Mouse (Mus musculus): Measurements from ENCODE around the gene Psma4. TPM values are rescaled to one million over a fixed set of nuclear protein-coding genes. Genes with fewer than 3 reads are reported as not detected.
"Not testable (repeated sequence)": the region's sequence is repeated elsewhere in the genome, so short reads cannot be mapped to it uniquely, and the experiment has no call there.

The Psma4 gene
- polyA plus RNA-seq, 1 experiment from 2014 or later, result 316 TPM

DNA sequence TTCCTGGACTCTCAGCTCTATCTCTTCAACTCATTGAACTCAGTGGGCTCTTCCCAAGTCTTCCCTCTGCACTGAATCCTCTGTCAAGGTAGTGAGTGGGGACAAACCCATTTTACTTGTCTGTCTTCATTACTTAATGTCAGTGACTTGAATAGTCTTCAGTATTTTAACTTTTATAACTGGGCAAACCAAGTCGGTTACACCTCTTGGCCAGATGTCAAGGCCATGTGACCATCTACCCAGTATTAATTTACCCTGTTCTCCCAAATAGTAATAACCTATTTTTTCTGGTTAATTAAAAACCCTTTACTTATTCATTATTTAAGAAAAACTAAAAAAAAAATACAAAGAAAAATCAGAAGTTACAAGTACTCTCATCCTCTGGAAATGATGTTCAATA lies 19.8 kb upstream of the Psma4 start:
- WGBS, result 79% methylated on average over 1 of the region's 1 CpGs
- no peaks in the 10 kb centered on the region for H3K27me3 ChIP-seq (ENCODE audit: control insufficient read depth, insufficient read depth, low read length)
- H3K9ac ChIP-seq (ENCODE audit: low read length), result no peak overlapping the region
- no peak overlapping the region for H3K4me3 ChIP-seq (ENCODE audit: low read depth, low read length)
- ATAC-seq (ENCODE audit: insufficient read depth, low FRiP score, low TSS enrichment) (no peak), DNase-seq (ENCODE audit: low spot score) (no peak)
- H3K4me2 ChIP-seq (ENCODE audit: low read depth), result no peak overlapping the region
- no peaks in the 10 kb centered on the region for H3K4me1 ChIP-seq (ENCODE audit: control insufficient read depth, insufficient read depth, low read length)
- no peaks in the 10 kb centered on the region for H3K36me3 ChIP-seq (ENCODE audit: control insufficient read depth, insufficient read depth, low read length)
- H3K9me3 ChIP-seq (ENCODE audit: control insufficient read depth, low read length), result no peaks in the 10 kb centered on the region
- no peak overlapping the region for H3K27ac ChIP-seq (ENCODE audit: low read depth, low read length)

DNA sequence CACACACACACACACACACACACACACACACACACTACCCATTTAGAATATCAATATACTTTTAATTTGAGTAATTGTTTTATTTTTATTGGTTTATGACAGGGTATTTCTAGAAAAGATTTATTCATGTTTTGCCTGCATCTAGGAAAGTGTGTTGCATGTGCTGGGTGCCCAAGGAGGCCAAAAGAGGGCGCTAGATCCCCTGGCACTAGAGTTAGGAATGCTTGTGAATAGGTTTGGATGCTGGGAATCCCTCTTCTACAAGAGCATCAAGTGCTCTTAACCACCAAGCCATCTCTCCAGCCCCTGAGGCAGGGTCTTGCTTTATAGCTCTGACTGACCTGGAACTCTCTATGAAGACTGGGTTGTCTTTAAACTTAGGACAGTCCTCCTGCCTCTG lies 18.8 kb upstream of the Psma4 start:
- H3K4me3 ChIP-seq (ENCODE audit: low read depth, low read length), result no peak overlapping the region
- no peaks in the 10 kb centered on the region for H3K36me3 ChIP-seq (ENCODE audit: control insufficient read depth, insufficient read depth, low read length)
- no peak overlapping the region for H3K9ac ChIP-seq (ENCODE audit: low read length)
- H3K9me3 ChIP-seq (ENCODE audit: control insufficient read depth, low read length), result no peaks in the 10 kb centered on the region
- ATAC-seq (ENCODE audit: insufficient read depth, low FRiP score, low TSS enrichment) (no peak), DNase-seq (ENCODE audit: low spot score) (no peak)
- 7% methylated on average over 1 of the region's 1 CpGs for WGBS
- H3K27ac ChIP-seq (ENCODE audit: low read depth, low read length), result no peak overlapping the region
- H3K4me2 ChIP-seq (ENCODE audit: low read depth), result no peak overlapping the region
- no peaks in the 10 kb centered on the region for H3K27me3 ChIP-seq (ENCODE audit: control insufficient read depth, insufficient read depth, low read length)
- no peaks in the 10 kb centered on the region for H3K4me1 ChIP-seq (ENCODE audit: control insufficient read depth, insufficient read depth, low read length)

DNA sequence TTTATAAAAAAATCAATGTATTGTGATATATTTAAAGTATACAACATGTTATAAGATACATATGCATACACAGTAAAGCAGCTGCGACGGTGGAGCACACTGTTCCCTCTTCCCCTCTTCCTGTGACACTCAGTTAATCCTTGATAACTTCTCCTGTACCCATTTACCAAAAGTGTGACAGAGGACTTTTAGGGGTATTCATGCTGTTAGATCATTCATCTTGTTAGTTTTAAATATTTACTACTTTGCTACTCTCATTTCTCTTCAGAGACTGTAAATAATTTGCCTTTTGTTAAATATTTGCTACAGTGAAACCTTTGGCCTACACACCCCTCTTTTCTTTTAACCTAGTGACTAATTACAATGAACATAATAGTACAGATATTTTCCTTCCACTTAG lies 18.2 kb upstream of the Psma4 start:
- no peak overlapping the region for H3K27ac ChIP-seq (ENCODE audit: low read depth, low read length)
- no peaks in the 10 kb centered on the region for H3K36me3 ChIP-seq (ENCODE audit: control insufficient read depth, insufficient read depth, low read length)
- no peak for DNase-seq (ENCODE audit: low spot score)
- H3K4me1 ChIP-seq (ENCODE audit: control insufficient read depth, insufficient read depth, low read length), result no peaks in the 10 kb centered on the region
- H3K27me3 ChIP-seq (ENCODE audit: control insufficient read depth, insufficient read depth, low read length), result no peaks in the 10 kb centered on the region
- no peak overlapping the region for H3K4me3 ChIP-seq (ENCODE audit: low read depth, low read length)
- H3K4me2 ChIP-seq (ENCODE audit: low read depth), result no peak overlapping the region
- H3K9me3 ChIP-seq (ENCODE audit: control insufficient read depth, low read length), result no peaks in the 10 kb centered on the region
- ATAC-seq (ENCODE audit: insufficient read depth, low FRiP score, low TSS enrichment), result no peak
- H3K9ac ChIP-seq (ENCODE audit: low read length), result no peak overlapping the region
- WGBS, result 70% methylated on average over 2 of the region's 2 CpGs

DNA sequence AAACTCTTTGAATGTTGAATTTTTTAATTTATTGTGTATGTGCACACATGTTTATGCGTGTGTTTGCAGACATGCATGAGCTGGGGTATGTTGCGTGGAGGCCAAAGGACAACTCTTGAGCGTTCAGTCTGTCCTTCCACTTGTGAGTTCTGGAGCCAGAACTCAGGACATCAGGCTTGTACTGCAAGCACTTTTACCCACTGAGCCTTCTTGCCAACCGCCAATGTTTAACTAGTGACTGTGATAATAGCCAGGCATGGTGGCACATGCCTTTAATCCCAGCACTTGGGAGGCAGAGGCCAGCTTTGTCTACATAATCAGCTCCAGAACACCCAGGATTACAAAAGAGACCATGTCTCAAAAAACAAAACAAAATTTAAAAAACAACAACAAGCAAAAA lies 8.5 kb upstream of the Psma4 start:
- no peaks in the 10 kb centered on the region for H3K9me3 ChIP-seq (ENCODE audit: control insufficient read depth, low read length)
- 88% methylated on average over 4 of the region's 4 CpGs for WGBS
- no peak for ATAC-seq (ENCODE audit: insufficient read depth, low FRiP score, low TSS enrichment)
- H3K36me3 ChIP-seq (ENCODE audit: control insufficient read depth, insufficient read depth, low read length), result no peaks in the 10 kb centered on the region
- no peaks in the 10 kb centered on the region for H3K4me1 ChIP-seq (ENCODE audit: control insufficient read depth, insufficient read depth, low read length)
- DNase-seq (ENCODE audit: low spot score), result no peak
- no peak overlapping the region for H3K4me3 ChIP-seq (ENCODE audit: low read depth, low read length)
- H3K27me3 ChIP-seq (ENCODE audit: control insufficient read depth, insufficient read depth, low read length), result no peaks in the 10 kb centered on the region
- H3K9ac ChIP-seq (ENCODE audit: low read length), result no peak overlapping the region
- no peak overlapping the region for H3K4me2 ChIP-seq (ENCODE audit: low read depth)
- H3K27ac ChIP-seq (ENCODE audit: low read depth, low read length), result no peak overlapping the region

DNA sequence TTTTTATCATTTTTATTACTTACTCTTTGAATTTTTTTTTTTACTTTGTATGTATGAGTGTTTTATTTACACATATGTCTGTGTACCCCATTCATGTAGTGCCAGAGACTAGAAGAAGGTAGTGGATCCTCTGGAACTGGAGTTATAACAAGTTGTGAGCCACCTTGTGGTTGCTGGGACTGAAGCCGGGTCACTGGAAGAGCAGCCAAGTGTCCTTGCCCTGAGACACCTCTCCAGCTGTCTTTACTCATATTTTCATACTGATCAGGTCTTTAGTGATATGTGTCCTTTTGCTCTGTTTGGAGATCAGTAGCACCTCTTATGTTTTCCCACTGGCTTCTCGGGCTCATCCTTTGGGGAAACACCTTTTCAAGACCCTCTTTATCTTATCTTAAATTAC lies 6.1 kb upstream of the Psma4 start:
- Histone ChIP-seq H3K36me3 (ENCODE audit: control insufficient read depth, insufficient read depth, low read length) (no peaks in the 10 kb centered on the region), H3K27me3 (ENCODE audit: control insufficient read depth, insufficient read depth, low read length) (no peaks in the 10 kb centered on the region), H3K27ac (ENCODE audit: low read depth, low read length) (no peak overlapping the region), H3K9ac (ENCODE audit: low read length) (no peak overlapping the region), H3K9me3 (ENCODE audit: control insufficient read depth, low read length) (no peaks in the 10 kb centered on the region), H3K4me3 (ENCODE audit: low read depth, low read length) (no peak overlapping the region), H3K4me1 (ENCODE audit: control insufficient read depth, insufficient read depth, low read length) (no peaks in the 10 kb centered on the region), H3K4me2 (ENCODE audit: low read depth) (no peak overlapping the region)
- no peak for DNase-seq (ENCODE audit: low spot score)
- ATAC-seq (ENCODE audit: insufficient read depth, low FRiP score, low TSS enrichment), result no peak
- 78% methylated on average over 2 of the region's 2 CpGs for WGBS

DNA sequence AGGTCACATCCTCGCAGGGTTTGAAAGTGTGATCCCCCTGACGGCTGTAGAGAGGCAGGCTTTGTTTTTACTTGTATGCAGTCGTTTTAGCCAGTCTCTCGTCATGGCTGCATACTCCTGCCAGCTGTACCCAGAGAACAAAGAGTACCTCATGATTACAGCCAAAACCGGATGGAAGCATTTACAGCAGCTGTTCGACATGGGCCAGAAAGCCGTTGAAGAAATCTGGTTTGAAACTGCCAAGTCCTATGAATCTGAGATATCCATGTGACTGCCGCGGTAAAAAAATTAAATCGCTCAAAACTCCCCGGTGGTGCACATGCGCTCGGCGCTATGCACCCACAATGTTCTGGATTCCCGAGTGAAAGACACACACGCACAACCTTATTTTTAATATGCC lies 4.3 kb upstream of the Psma4 start:
- no peaks in the 10 kb centered on the region for H3K36me3 ChIP-seq (ENCODE audit: control insufficient read depth, insufficient read depth, low read length)
- no peak for DNase-seq (ENCODE audit: low spot score)
- H3K27ac ChIP-seq (ENCODE audit: low read depth, low read length), result no peak overlapping the region
- no peak overlapping the region for H3K4me2 ChIP-seq (ENCODE audit: low read depth)
- no peak for ATAC-seq (ENCODE audit: insufficient read depth, low FRiP score, low TSS enrichment)
- H3K4me1 ChIP-seq (ENCODE audit: control insufficient read depth, insufficient read depth, low read length), result peaks cover under 1% of the 10 kb centered on the region; the same call in 1 of the 2 replicates
- H3K27me3 ChIP-seq (ENCODE audit: control insufficient read depth, insufficient read depth, low read length), result no peaks in the 10 kb centered on the region
- H3K9ac ChIP-seq (ENCODE audit: low read length), result no peak overlapping the region
- H3K9me3 ChIP-seq (ENCODE audit: control insufficient read depth, low read length), result no peaks in the 10 kb centered on the region
- no peak overlapping the region for H3K4me3 ChIP-seq (ENCODE audit: low read depth, low read length)
- 77% methylated on average over 16 of the region's 16 CpGs for WGBS

DNA sequence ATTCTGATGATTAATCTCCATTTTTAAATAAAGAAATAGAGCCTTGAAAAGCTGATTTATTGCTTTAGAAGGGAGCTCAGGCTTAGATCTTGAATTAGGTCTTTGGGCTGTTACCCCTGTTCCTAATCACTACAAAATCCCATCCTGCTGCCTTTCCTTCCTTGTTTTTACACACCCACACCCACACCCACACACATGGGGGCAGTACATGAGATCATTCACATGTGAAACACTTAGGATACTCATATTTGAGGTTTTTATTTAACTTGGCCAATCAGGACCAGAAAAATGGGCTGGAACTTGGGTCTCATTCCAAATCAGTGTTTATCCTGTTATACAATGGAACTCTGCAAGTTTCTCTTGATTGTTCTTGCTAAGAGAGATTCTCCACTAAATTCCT lies 1.1 kb upstream of the Psma4 start:
- Histone ChIP-seq H3K4me3 (ENCODE audit: low read depth, low read length) (no peak overlapping the region), H3K4me1 (ENCODE audit: control insufficient read depth, insufficient read depth, low read length) (peaks cover 7% of the 10 kb centered on the region; the same call in 1 of the 2 replicates), H3K4me2 (ENCODE audit: low read depth) (no peak overlapping the region), H3K9ac (ENCODE audit: low read length) (no peak overlapping the region), H3K9me3 (ENCODE audit: control insufficient read depth, low read length) (no peaks in the 10 kb centered on the region), H3K27me3 (ENCODE audit: control insufficient read depth, insufficient read depth, low read length) (no peaks in the 10 kb centered on the region), H3K36me3 (ENCODE audit: control insufficient read depth, insufficient read depth, low read length) (no peaks in the 10 kb centered on the region; the same call in 1 of the 2 replicates), H3K27ac (ENCODE audit: low read depth, low read length) (no peak overlapping the region)
- ATAC-seq (ENCODE audit: insufficient read depth, low FRiP score, low TSS enrichment) (no peak), DNase-seq (ENCODE audit: low spot score) (no peak)

DNA sequence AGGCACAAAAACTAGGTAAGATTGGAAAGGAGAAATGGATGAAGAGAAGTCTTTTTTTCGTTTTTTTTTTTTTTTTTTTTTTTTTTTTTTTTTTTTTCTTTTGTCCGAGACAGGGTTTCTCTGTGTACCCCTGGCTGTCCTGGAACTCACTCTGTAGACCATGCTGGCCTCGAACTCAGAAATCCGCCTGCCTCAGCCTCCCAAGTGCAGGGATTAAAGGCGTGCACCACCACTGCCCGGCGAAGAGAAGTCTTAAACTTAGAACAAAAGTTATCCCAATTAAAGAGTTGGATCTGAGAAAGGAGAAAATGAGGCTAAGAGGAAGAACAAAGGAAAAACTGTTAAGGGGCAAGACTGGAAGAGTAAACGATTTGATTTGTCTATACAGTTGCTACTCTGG lies 428 bp upstream of the Psma4 start:
- H3K27me3 ChIP-seq (ENCODE audit: control insufficient read depth, insufficient read depth, low read length); H3K36me3 ChIP-seq (ENCODE audit: control insufficient read depth, insufficient read depth, low read length); H3K4me1 ChIP-seq (ENCODE audit: control insufficient read depth, insufficient read depth, low read length); DNase-seq (ENCODE audit: low spot score); H3K9me3 ChIP-seq (ENCODE audit: control insufficient read depth, low read length): not testable (repeated sequence)
- H3K4me3 ChIP-seq (ENCODE audit: low read depth, low read length), result peak overlapping the region; percentile 76
- peak; percentile 21; the same call in 1 of the 2 replicates for ATAC-seq (ENCODE audit: insufficient read depth, low FRiP score, low TSS enrichment)
- peak overlapping the region; percentile 53 for H3K4me2 ChIP-seq (ENCODE audit: low read depth)
- H3K9ac ChIP-seq (ENCODE audit: low read length), result peak overlapping the region; percentile 77
- peak overlapping the region; percentile 14; the same call in 1 of the 2 replicates for H3K27ac ChIP-seq (ENCODE audit: low read depth, low read length)
- WGBS, result 50% methylated on average over 8 of the region's 8 CpGs

DNA sequence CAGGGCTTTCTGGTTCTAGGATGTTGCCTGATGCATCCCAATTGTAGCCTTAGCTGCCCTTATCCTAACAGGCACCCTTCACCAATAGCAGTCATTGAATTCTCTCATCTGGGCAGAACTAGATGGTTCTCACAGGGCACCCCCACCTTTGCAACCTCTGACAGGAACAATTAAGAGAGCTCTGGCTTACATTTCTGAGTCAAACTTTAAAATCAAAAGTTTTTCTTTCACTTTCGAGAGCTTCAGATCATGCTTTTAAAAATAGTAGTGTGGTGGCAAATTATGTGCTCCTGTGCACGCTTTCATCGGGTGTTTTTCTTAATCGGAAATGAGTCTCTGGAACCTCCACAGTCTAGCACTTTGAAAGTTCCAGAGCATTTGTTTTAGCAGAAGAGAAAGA lies 10.5 kb downstream of the Psma4 start:
- no peak overlapping the region for H3K27ac ChIP-seq (ENCODE audit: low read depth, low read length)
- WGBS, result 93% methylated on average over 4 of the region's 4 CpGs
- ATAC-seq (ENCODE audit: insufficient read depth, low FRiP score, low TSS enrichment) (no peak), DNase-seq (ENCODE audit: low spot score) (no peak)
- H3K4me3 ChIP-seq (ENCODE audit: low read depth, low read length), result no peak overlapping the region
- no peaks in the 10 kb centered on the region for H3K9me3 ChIP-seq (ENCODE audit: control insufficient read depth, low read length)
- H3K9ac ChIP-seq (ENCODE audit: low read length), result no peak overlapping the region
- H3K4me1 ChIP-seq (ENCODE audit: control insufficient read depth, insufficient read depth, low read length), result no peaks in the 10 kb centered on the region
- no peaks in the 10 kb centered on the region for H3K27me3 ChIP-seq (ENCODE audit: control insufficient read depth, insufficient read depth, low read length)
- no peak overlapping the region for H3K4me2 ChIP-seq (ENCODE audit: low read depth)
- H3K36me3 ChIP-seq (ENCODE audit: control insufficient read depth, insufficient read depth, low read length), result peaks cover 7% of the 10 kb centered on the region; the same call in 1 of the 2 replicates

Measured in neural tube, embryonic 11.5 days (tissue).